Mouse (Mus musculus) lung, postnatal 14 days (tissue): ENCODE data around the gene Vsig10l.

Source experiments
- DNase-seq: peaks from one replicate; pipeline ENCODE4 v3.0.0; 2021

Vsig10l gene

GRCm38 (mm10) chr7:43463976-43464375 is 1.0 kb downstream of the Vsig10l start:
- no peak for DNase-seq

GRCm38 (mm10) chr7:43464864-43465343 is 2.0 kb downstream of the Vsig10l start:
- DNase-seq: no peak

- peak; percentile 91 for DNase-seq
These were observed 2.6 kb downstream of the Vsig10l start for GRCm38 (mm10) chr7:43465344-43466098.

GRCm38 (mm10) chr7:43466099-43466694 is 3.2 kb downstream of the Vsig10l start:
- peak; percentile 86 for DNase-seq

- DNase-seq: peak; percentile 43
These were observed 7.4 kb downstream of the Vsig10l start for GRCm38 (mm10) chr7:43470373-43470772.

GRCm38 (mm10) chr7:43475706-43476105 is 12.8 kb downstream of the Vsig10l start:
- no peak for DNase-seq

- DNase-seq: no peak
These were observed 13.4 kb downstream of the Vsig10l start for GRCm38 (mm10) chr7:43476376-43476775.

GRCm38 (mm10) chr7:43481191-43481590 is 18.2 kb downstream of the Vsig10l start:
- DNase-seq: no peak

- DNase-seq: no peak
These were observed 19.3 kb downstream of the Vsig10l start for GRCm38 (mm10) chr7:43482090-43482716.

GRCm38 (mm10) chr7:43483236-43483635 is 20.3 kb downstream of the Vsig10l start:
- no peak for DNase-seq

GRCm38 (mm10) chr7:43488646-43489045 is 25.7 kb downstream of the Vsig10l start:
- DNase-seq: no peak

GRCm38 (mm10) chr7:43489631-43490125 is 26.7 kb downstream of the Vsig10l start, which contains the start of gene Iglon5:
Gene Iglon5, minus strand, starts transcription at chr7:43490075.
- DNase-seq: no peak

GRCm38 (mm10) chr7:43490182-43490584 is 27.2 kb downstream of the Vsig10l start:
- DNase-seq: no peak

GRCm38 (mm10) chr7:43490861-43491260 is 27.9 kb downstream of the Vsig10l start:
- no peak for DNase-seq

- peak; percentile 32 for DNase-seq
These were observed 32.5 kb downstream of the Vsig10l start for GRCm38 (mm10) chr7:43495343-43496021.

- DNase-seq: no peak
These were observed 48.9 kb downstream of the Vsig10l start for GRCm38 (mm10) chr7:43511707-43512478.

- DNase-seq: no peak
These were observed 49.6 kb downstream of the Vsig10l start for GRCm38 (mm10) chr7:43512519-43512918.

GRCm38 (mm10) chr7:43515076-43515475 is 52.1 kb downstream of the Vsig10l start:
- DNase-seq: no peak

GRCm38 (mm10) chr7:43518341-43518740 is 55.4 kb downstream of the Vsig10l start:
- DNase-seq: no peak
